Comparison of ENCODE assay signal across 8 mouse cellular contexts in the genomic region with DNA sequence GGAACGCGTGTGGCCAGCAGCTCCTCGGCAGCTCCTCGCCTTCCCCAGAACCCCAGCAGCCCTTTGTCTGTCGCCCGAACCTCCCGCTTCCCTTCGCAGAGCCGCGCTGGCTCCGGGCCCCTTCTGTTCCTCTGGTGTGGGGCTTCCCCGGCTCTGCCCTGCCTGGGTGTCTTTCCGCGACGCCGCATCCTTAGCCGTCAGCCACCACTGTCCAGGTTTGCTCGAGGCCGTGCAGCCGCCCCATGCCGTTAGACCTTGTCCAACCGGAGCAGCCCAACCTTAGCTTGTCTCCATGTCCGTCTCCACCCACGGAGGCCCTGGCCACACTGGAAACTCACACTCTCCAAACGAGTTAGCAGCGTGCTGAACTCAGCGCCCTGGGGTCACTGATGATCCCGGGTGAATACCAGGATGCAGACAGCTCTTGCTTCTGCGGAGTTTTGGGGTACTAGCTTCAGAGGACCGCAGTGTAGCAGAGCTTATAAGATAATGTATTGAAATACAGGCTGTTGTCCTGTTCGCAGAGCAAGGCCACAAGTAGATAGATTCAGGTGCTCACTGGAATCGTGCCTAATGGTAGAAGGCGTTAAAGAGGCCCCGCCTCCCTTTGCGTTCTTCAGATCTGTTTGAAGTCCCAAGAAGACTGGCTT. TPM values are rescaled to one million over a fixed set of nuclear protein-coding genes. Genes with fewer than 3 reads are reported as not detected.
DNase-seq lines count a peak whose midpoint lies in the region; ATAC-seq and TF ChIP-seq lines count a peak whose summit lies in the region.

No protein-coding gene starts in this region.

- no peak for TF ChIP-seq CTCF in G1E (IDR thresholded peaks at IDR 0.05; ENCODE audit: low read depth, low read length)
- TF ChIP-seq CTCF in kidney, postnatal 0 days (IDR thresholded peaks at IDR 0.05; ENCODE audit: low read depth), result no peak

- H3K9me3 ChIP-seq in G1E (replicated peaks), result no peaks in the 10 kb centered on the region
- no peaks in the 10 kb centered on the region for H3K9me3 ChIP-seq in heart, embryonic 11.5 days (replicated peaks; ENCODE audit: control insufficient read depth, low read length)
- no peaks in the 10 kb centered on the region for H3K9me3 ChIP-seq in kidney, postnatal 0 days (replicated peaks; ENCODE audit: low read length)
- H3K9me3 ChIP-seq in megakaryocyte, embryonic 14.5 days, result no peaks in the 10 kb centered on the region

- no peaks in the 10 kb centered on the region; the same call in 1 of the 2 replicates for H3K27me3 ChIP-seq in G1E (ENCODE audit: insufficient read depth, low read length)
- no peaks in the 10 kb centered on the region for H3K27me3 ChIP-seq in heart, embryonic 11.5 days (ENCODE audit: control insufficient read depth, insufficient read depth, low read length)
- no peaks in the 10 kb centered on the region for H3K27me3 ChIP-seq in kidney, postnatal 0 days (ENCODE audit: insufficient read depth, low read length)
- H3K27me3 ChIP-seq in megakaryocyte, embryonic 14.5 days (replicated peaks), result peaks cover 22% of the 10 kb centered on the region

- no peak for DNase-seq in cerebellum, adult 11 months
- DNase-seq in G1E (ENCODE audit: low spot score), result peak; percentile 66
- peak; percentile 39 for DNase-seq in cerebellum, adult 9-11 months
- peak; percentile 46 for DNase-seq in kidney, postnatal 0 days (ENCODE audit: low spot score)
- DNase-seq in spleen, postnatal 36 days (ENCODE audit: low spot score in 2 of 2), result peak; percentile 82 to 83

- peaks cover 39% of the 10 kb centered on the region for H3K36me3 ChIP-seq in G1E (replicated peaks)
- H3K36me3 ChIP-seq in heart, embryonic 11.5 days (ENCODE audit: control insufficient read depth, insufficient read depth, low read length), result peaks cover 2% of the 10 kb centered on the region; the same call in 1 of the 2 replicates
- no peaks in the 10 kb centered on the region; the same call in 1 of the 2 replicates for H3K36me3 ChIP-seq in kidney, postnatal 0 days (ENCODE audit: insufficient read depth, low read length)
- peaks cover 17% of the 10 kb centered on the region for H3K36me3 ChIP-seq in megakaryocyte, embryonic 14.5 days (replicated peaks; ENCODE audit: low read length)

- H3K27ac ChIP-seq in heart, embryonic 11.5 days (ENCODE audit: low read depth, low read length), result peak overlapping the region; percentile 1; the same call in 1 of the 2 replicates
- H3K27ac ChIP-seq in kidney, postnatal 0 days, result peak overlapping the region; percentile 60

- peaks cover 47% of the 10 kb centered on the region for H3K4me1 ChIP-seq in G1E (ENCODE audit: insufficient read depth, low read depth, low read length)
- peaks cover 16% of the 10 kb centered on the region for H3K4me1 ChIP-seq in heart, embryonic 11.5 days (ENCODE audit: control insufficient read depth, insufficient read depth, low read length)
- peaks cover 7% of the 10 kb centered on the region; the same call in 1 of the 2 replicates for H3K4me1 ChIP-seq in kidney, postnatal 0 days (replicated peaks; ENCODE audit: insufficient read depth, low read length)
- peaks cover 41% of the 10 kb centered on the region for H3K4me1 ChIP-seq in megakaryocyte, embryonic 14.5 days

- ATAC-seq in cerebellum, adult (ENCODE audit: insufficient number of reproducible peaks, low FRiP score, low TSS enrichment), result peak; percentile 22
- ATAC-seq in G1E (ENCODE audit: extremely low read depth, insufficient number of reproducible peaks, low FRiP score, poor library complexity, severe bottlenecking), result 0 out of 2 replicates have a peak, but pooled peaks have one; percentile 1
- ATAC-seq in heart, embryonic 11.5 days (replicated peaks; ENCODE audit: insufficient number of reproducible peaks, low FRiP score, low TSS enrichment), result peak; percentile 66
- ATAC-seq in kidney, postnatal 0 days (replicated peaks; ENCODE audit: low FRiP score, low read depth), result peak; percentile 38

- peak overlapping the region; percentile 93 for H3K4me3 ChIP-seq in G1E (ENCODE audit: low read depth, low read length)
- peak overlapping the region; percentile 86 for H3K4me3 ChIP-seq in heart, embryonic 11.5 days (ENCODE audit: low read depth, low read length)
- H3K4me3 ChIP-seq in kidney, postnatal 0 days (replicated peaks; ENCODE audit: low read depth, low read length), result peak overlapping the region; percentile 56
- H3K4me3 ChIP-seq in megakaryocyte, embryonic 14.5 days (replicated peaks), result peak overlapping the region; percentile 99

- WGBS in heart, embryonic 11.5 days (ENCODE audit: insufficient replicate concordance), result 2% methylated on average over 35 of the region's 35 CpGs
- 1% methylated on average over 34 of the region's 35 CpGs for WGBS in kidney, postnatal 0 days

- peak overlapping the region; percentile 89 for H3K9ac ChIP-seq in heart, embryonic 11.5 days (ENCODE audit: low read depth, low read length)
- H3K9ac ChIP-seq in kidney, postnatal 0 days (ENCODE audit: low read depth, low read length), result peak overlapping the region; percentile 75

- H3K4me2 ChIP-seq in heart, embryonic 11.5 days, result peak overlapping the region; percentile 95
- H3K4me2 ChIP-seq in kidney, postnatal 0 days (ENCODE audit: low read length), result peak overlapping the region; percentile 85

RNA-seq across cellular contexts. Expression of gene Tmem206, which starts 0.6 kb away (rescaled TPM):
- 18.8 and 22.6 TPM in 2 replicates for total RNA-seq in G1E (2014; fragmentation: Nextera tagmentation)
- 8.0 and 9.2 TPM in 2 replicates for total RNA-seq in G1E (2017)
- 3.4 and 3.7 TPM in 2 replicates for polyA plus RNA-seq in G1E (2012)
- 18.7 and 19.0 TPM in 2 replicates for polyA plus RNA-seq in heart, embryonic 11.5 days (2014; fragmentation: Nextera tagmentation; extraction: Ambion mirVana)
- polyA plus RNA-seq in kidney, postnatal 0 days (2015; fragmentation: Nextera tagmentation; extraction: Ambion mirVana), result 19.7 and 24.5 TPM in 2 replicates
- 3.4 TPM in 1 of 2 replicates, not detected in the other for polyA plus RNA-seq in megakaryocyte, embryonic 14.5 days (2012; ENCODE audit: insufficient read depth, low replicate concordance)

RNA-seq across cellular contexts. Expression of gene Nenf, which starts 8.4 kb away (rescaled TPM):
- total RNA-seq in G1E (2014; fragmentation: Nextera tagmentation) (50.9 and 65.1 TPM in 2 replicates), G1E (2017) (24.7 and 34.0 TPM in 2 replicates)
- 52.0 and 60.8 TPM in 2 replicates for polyA plus RNA-seq in G1E (2012)
- 106 and 111 TPM in 2 replicates for polyA plus RNA-seq in heart, embryonic 11.5 days (2014; fragmentation: Nextera tagmentation; extraction: Ambion mirVana)
- polyA plus RNA-seq in kidney, postnatal 0 days (2015; fragmentation: Nextera tagmentation; extraction: Ambion mirVana), result 140 and 144 TPM in 2 replicates
- 20.2 and 31.8 TPM in 2 replicates for polyA plus RNA-seq in megakaryocyte, embryonic 14.5 days (2012; ENCODE audit: insufficient read depth, low replicate concordance)

Comparison
In these comparisons a context has a peak if more than half of its experiments do, and no peak if none do; other contexts are left out.
1. ATAC-seq: peak in every context shown above with its lines; median percentile 66 in heart, embryonic 11.5 days; 38 in kidney, postnatal 0 days; 22 in cerebellum, adult; 1 in G1E.